Mouse (Mus musculus): ENCODE measurements at regions not wholly inside any gene's neighbourhood (a gene's known extent, or its start where the extent isn't known, plus 50 kb on each side); places are given as distances from the start of the nearest gene placed in this dataset.

- no peak for DNase-seq
These were observed 53.3 kb upstream of the Ptpn12 start for GRCm38 (mm10) chr5:21109030-21109429.

- no peak for DNase-seq
These were observed 57.7 kb upstream of the Ptpn12 start for GRCm38 (mm10) chr5:21113377-21113776.

DNA sequence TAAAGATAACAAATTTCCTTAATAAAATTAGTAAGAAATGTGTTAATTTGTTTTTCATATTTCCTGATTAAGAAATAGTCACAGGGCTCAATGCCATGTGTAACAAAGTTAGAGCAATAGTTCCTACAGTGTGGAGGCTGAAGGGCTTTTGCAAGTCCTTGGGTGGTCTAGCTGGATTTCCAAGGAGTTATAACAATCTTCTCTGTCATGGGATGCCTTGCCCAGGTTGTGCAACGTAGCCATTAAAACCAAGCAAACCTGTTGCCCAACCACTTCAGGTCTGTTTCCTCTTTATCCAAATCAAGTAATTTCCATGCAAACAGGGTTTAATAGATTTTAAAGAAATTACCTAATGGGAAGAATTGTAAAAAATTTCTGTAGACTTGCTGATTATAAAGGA, 59.8 kb upstream of the Ptpn12 start:
- DNase-seq = no peak

DNA sequence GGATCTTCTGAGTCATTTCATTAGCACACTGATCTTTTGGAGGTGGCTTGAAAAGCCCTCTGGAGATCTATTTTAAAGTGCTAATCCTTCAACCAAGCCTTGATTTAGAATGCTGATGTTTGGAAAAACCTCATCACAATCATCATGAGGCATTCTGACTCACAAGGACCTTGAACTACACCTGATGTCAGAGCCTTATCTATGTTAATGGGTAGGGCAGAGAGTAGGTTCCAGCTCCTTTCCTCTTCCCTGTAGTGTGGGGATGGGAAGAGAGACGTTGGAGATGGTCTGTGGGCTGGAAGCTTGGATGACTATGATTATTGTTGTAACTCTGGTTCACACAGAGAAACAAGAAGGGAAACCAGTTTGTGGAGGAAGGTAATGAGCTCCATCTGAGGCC, 63.0 kb upstream of the Gsap start:
- no peak for DNase-seq

DNA sequence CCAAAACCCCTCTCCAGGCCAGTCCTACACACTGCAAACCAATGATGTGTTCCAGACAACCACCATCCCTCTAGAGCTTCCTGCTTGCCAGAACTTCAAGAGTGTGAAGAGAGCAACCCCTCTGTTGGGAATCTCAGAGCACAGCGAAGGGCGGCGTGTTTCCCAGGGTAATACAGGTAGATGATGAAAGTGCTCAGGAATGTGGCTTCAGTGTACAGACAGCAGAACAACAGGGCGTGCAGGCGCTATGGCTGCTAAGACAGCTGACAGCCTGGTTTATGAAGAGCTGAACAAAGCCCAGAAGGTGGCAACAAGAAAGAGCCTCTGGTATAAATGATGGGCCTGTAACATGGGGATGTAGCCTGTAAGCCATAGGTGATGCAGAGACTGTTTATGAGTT, 61.0 kb upstream of the Gsap start:
- no peak for DNase-seq

DNA sequence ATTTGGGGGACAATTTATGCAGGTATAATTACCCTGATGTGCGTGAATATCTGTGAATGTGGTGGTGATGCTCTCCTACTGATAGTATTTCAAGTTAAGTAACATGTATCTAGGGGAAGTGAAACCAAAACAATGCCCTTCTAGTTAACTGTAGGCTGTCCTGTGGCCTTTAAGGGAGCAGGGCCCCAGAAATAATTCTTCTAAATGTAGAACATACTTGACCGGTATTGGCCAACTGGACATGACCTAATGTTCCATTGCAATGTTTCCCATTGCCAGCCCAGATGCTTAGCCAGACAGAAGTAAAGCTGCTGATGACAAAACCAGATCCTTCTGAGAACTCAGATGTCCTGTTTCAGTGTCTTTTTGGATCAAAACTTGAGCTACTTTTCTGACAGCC, 54.9 kb upstream of the Gsap start:
- peak in 1 of 2 experiments; percentile 31 for DNase-seq

DNA sequence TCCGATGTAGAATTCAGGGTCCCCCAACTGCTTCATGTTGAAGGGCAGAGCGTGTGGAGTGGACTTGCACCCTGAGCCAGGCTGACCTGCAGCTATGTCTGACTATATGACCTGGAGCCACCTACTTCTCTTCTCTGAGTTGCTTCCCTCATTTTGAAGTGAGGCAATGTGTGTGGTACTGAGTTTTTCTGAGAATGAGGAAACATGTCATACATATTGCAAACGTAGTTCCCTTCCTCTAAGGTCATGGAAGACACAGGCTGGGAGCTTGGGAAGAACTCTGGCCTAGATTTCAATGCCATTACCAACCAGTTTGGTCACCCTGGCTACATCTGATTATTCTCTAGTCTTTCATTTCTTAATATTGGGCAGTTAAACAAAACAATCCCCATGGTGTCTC, 54.1 kb upstream of the Gsap start:
- no peak for DNase-seq

GRCm38 (mm10) chr5:21135476-21135875, 50.6 kb upstream of the Gsap start:
- peak; percentile 44 to 53 for DNase-seq

DNA sequence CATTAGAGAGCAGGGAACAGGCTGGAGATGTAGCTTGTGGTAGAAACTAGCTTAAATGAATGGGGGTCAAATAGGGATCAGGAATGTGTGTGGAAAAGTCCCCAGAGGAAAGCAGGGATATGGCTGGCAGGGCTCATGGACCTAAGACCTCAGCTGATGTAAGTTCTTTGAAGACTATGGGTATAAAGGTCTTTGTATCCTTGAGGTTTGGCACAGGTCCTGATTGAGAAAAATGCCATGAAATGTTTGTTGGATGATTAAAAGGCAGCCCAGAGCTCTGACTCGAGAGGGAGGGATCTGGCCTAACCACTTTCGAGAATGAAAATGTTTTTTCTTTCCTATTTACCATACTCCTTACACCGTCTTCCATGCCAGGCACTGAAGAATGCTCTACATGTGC, 50.0 kb upstream of the Gsap start:
- DNase-seq = peak; percentile 39 to 71

All from adrenal gland, postnatal 36 days (tissue).